Mouse (Mus musculus) kidney, postnatal 10 days (tissue): ENCODE measurements around the gene Prkcz.

Source experiments
- DNase-seq: peaks from one replicate; pipeline ENCODE4 v3.0.0; 2021; ENCODE audit warnings: mixed read lengths

Prkcz gene

DNA sequence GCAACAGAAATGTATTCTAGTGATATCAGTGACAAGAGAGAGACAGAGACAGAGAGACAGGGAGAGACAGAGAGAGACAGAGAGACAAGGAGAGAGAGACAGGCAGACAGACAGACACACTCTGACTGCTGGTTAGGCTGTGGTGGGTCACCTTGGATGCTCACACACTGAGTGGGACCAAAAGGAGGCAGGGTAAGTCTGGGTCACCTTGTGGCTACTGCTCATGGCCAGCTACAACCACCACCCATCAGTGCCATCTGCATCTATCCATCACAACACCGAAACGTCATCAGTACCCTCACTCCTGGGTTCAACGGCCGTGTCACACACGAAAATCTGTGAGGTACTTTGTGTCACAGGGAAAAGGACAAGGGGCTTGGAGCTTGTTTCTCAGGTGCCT, 53.6 kb downstream of the Prkcz start:
- DNase-seq, result no peak

GRCm38 (mm10) chr4:155306356-155307242, 54.6 kb downstream of the Prkcz start:
- DNase-seq, result no peak

DNA sequence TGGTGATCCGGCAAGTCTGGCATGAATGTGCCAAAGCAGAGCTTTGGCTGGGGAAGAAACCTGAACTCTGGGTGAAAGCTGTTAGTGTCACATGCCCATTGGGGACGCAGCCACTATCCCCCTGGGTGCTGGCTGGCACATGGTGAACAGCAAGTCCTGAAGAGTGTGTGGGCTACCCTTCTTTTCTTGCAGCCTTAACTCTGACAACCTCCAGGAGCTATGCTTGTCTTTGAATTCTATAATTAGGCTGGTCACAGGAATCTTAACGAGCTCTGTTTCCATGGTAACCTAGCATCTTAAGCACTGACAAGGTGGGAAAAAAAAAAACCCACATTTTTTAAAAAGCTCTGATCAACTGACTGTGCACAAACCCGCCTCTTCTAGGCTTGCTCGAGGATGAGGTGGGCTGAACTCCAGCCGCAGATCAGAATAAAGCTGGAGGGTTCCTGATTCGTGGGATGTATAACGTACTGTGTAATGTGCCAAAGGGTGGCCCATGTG, 55.6 kb downstream of the Prkcz start:
- DNase-seq, result no peak

- no peak for DNase-seq
Observed at GRCm38 (mm10) chr4:155304508-155305096, 56.6 kb downstream of the Prkcz start.

DNA sequence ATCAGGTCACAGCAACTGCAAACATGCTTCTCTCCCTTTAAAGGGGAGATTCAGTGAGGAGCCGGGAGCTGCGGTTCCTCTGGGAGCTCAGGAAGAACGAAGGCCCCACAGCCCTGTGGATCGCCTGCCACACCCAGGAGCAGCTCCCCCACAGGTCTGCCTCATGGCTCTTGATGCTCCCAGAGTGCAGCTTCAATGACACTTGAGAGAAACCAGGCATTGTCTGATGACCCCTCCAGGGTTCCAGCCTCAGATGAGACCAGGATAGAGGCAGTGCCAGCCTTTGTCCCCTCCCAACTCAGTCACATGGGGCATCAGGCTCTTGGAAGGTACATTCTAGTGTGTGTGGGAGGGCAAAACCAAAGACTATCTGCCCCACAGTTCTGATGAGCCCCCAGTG, 59.2 kb downstream of the Prkcz start:
- DNase-seq, result no peak

GRCm38 (mm10) chr4:155301098-155301447, 60.1 kb downstream of the Prkcz start:
- DNase-seq, result no peak

- DNase-seq, result no peak
Observed at GRCm38 (mm10) chr4:155300421-155301097, 60.6 kb downstream of the Prkcz start.

DNA sequence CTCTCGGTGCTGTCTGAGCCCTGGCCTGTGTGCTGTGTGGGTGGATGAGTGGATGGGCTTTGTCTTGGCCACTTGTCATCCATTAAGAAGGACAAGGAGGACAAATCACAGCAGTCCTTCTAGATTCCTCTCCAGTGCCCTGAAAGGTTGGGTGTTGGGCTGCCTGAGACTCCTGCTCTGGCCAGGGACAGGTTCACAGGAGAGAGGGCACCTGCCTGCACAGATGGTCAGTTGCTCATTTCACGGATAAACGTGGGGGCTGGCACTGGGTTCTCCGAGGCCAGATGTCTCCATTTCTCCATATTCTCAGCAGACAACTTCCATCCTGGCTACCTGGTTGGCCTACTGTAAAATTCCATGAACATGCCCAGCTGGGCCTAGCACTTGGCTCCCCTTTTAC, 62.3 kb downstream of the Prkcz start:
- DNase-seq, result no peak

- DNase-seq, result peak; percentile 71
Observed at GRCm38 (mm10) chr4:155297057-155297456, 64.1 kb downstream of the Prkcz start.

DNA sequence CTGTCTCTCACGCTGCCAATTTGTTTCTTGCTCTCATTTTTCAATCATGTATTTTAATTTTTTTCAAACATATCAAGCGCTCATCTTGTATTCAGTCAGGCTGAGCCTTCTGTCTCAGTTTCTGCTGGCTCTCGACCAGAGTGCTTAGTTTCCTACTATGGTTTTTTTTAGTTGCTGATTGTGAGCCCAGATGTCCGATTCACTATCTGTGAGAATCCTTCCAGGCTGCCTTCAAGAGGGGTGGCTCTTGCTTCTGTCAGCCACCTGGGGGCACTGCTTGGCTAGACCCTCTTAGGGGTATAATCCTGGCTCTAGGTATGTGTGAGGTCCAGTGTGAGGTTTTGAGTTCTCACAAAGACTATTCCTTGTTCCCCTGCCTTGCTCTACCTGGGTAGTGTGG, 65.2 kb downstream of the Prkcz start:
- DNase-seq, result no peak

DNA sequence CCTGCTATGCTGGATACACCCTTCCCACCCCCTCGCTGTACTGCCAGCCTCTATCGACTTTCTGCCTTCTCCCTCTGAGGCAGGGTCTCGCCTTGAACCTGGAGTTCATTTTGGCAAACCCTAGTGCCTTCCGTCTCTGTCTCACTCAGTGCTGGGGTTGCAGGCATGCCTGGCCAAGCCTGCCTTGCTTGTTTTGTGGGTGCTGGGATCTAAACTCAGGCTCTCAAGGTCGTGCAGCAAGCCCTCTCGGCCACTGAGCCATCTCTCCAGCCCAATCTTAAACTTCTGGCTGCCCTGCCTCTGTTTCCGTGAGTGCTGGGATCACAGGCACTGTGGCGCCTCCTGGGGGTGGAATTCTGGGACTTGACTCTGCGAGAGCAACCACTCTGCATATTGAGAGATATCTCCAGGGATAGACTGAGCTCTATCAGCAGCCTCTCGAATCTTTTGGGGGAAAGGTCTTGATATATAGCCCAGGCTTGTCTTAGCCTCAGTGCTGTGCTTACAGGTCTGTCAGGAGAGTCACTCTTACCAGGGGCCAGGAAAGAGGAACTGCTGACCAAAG, 66.1 kb downstream of the Prkcz start:
- no peak for DNase-seq

DNA sequence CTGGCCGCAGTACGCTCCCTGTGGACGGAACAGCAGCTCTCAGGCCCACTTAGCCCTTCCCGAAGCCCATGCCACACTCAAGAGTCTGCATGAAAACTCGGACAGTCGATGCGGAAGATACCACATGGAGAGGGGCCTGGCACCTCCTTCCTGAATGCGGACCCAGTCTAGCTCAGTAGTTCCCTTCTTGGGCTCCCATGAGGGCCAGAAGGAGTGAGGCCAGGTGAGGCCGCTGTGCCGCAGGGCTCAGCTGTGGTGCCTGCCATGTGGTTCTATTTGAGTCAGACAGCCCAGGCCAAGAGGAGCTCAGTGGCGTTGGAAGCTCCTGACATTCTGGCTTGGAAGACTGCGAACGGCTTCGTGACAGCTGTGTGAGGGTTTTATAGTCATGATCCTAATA, 66.8 kb downstream of the Prkcz start:
- no peak for DNase-seq

- DNase-seq, result no peak
Observed at GRCm38 (mm10) chr4:155292863-155293262, 68.3 kb downstream of the Prkcz start.

DNA sequence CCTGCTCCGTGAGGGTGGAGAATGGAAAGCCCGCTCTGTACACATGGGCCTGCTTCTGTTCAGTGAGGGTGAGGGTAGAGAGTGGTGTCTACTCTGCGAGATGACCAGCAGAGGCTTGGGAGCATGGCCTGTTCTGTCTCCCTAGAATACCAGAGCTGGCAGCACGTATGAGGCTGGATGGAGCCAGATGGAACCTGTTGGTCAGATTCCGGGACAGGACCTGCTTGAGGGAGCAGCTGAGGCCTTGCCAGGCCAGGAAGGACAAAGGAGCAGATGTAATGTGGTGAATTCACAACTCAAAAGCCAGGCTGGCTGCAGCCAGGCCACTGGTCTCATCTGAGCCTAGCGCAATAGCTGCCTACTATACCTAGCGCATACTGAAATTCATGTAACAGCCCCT, 71.1 kb downstream of the Prkcz start:
- peak; percentile 46 for DNase-seq

DNA sequence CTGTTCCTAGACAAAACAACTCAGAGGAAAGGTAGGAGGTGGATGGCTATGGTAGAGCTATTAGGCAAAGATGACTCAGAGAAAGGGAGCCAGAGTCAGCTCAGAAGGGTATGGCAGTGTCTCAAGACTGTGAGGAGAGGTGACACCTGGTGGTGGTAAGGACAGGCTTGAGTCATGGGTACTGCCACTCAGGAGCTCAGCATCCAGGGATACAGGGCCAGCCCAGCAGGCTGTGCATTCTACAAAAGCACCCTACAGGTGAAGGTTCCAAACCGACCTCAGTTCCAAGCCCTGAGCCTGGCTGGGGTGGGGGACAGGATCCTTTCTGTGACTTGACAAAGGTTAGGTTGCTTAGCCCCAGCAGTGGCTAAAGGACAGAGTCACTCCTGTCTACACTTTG, 72.6 kb downstream of the Prkcz start:
- DNase-seq, result no peak

- DNase-seq, result no peak
Observed at GRCm38 (mm10) chr4:155287713-155288112, 73.4 kb downstream of the Prkcz start.

DNA sequence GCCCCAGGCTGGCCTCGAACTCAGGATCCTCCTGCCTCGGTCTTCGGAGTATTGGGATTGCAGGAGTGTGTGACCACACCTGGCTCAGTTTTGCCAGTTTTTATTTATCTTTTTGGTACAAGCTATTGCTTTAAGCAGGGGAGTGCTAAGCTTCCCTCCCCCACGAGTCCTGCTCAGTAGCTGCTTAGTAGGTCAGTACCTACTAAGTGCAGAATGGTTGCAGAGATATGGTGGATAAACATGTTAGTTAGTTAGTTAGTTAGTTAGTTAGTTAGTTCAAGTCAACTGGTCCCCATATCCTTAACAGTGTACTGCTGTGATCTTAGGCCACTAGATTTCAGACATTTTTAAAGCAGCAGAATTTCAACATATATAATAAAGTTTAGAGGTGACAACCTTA, 75.1 kb downstream of the Prkcz start:
- DNase-seq, result no peak

DNA sequence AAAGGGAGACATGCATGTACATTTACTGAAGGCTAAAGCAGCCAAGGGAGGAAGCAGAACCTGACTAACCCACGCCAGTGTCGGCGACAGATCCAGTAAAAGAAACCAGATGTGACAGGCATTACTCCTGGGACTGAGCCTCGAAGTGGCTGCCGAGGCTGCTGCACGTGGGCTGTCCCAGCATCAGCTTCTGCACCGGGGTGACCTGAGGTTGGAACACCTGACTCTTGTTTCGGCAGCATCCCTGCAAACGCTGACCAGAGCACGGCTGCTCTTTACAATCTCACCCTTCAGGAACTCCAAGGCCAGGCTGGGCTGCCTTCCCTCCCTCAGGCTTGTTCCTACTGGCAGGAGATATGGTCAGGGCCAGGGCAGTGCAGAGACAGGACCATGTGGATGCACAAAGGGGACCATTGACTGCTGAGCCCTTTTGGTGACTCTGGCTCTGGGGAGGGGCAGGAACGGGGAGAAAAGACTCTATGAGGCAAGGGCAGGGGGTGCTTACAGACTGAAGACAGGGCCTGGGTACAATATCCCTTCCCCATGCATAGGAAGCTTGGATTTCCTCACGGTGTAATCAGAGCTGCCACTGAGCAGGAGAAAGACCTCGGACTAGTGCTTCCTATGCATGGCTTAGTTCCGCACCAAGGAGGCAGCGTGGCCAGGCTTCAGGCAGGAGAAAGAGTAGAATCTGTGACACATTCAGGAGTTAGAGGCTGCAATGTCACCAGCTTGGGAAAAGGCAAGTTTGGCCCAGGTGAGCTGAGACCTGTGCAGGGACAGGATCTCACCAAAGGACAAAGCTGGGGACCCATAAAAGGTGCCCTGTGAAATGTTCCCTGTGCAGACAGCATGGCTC, 76.4 kb downstream of the Prkcz start:
- DNase-seq, result no peak

DNA sequence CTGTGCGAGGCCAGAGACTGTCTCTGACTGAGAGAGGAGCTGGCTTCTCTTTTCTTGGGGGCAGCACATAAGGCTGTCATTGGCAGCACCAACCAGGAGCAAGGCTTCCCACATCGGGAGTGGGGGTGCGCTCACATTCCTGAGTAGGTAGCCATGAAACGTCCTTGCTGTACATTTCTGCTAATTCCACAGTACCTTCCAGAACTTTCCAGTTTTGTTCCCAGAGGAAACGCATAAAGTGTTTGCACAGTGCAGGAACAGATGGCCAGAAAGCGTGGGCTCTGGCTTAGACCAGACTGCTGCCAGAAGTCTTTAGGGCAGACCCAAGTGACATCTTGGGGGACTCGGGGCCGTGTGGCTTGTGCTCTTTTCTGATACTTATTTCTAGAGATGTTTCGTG, 77.6 kb downstream of the Prkcz start:
- peak; percentile 37 for DNase-seq

GRCm38 (mm10) chr4:155283001-155283503, 78.1 kb downstream of the Prkcz start:
- DNase-seq, result peak; percentile 72

DNA sequence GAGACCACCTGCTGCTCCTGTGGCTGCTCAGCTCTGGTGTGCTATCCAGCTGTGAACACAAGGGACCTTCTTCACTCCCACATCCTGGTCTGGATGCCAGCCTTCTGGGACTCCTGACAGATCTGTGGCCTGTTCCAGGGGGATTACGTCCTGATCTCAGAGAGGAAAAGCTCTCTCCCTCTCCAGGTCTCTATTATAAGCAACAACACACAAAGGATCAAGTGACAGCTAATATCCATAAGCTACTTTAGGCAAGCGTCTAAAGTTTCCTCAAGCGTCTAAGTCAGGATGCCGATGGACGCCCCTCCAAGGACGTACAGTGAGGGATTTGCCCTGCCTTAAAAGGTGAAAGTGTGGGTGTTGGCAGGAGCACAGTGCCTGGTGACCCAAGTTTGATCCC, 78.9 kb downstream of the Prkcz start:
- no peak for DNase-seq

- no peak for DNase-seq
Observed at GRCm38 (mm10) chr4:155281652-155282051, 79.5 kb downstream of the Prkcz start.
